Mouse (Mus musculus) forelimb bud, embryonic 11.5 days (tissue): ENCODE data around the gene Dnajc9.

ENCODE experiments used
- DNase-seq: peaks from one replicate; pipeline ENCODE4 v3.0.0-alpha.2; 2012; ENCODE audit warnings: low read depth, low spot score

Dnajc9 gene

DNA sequence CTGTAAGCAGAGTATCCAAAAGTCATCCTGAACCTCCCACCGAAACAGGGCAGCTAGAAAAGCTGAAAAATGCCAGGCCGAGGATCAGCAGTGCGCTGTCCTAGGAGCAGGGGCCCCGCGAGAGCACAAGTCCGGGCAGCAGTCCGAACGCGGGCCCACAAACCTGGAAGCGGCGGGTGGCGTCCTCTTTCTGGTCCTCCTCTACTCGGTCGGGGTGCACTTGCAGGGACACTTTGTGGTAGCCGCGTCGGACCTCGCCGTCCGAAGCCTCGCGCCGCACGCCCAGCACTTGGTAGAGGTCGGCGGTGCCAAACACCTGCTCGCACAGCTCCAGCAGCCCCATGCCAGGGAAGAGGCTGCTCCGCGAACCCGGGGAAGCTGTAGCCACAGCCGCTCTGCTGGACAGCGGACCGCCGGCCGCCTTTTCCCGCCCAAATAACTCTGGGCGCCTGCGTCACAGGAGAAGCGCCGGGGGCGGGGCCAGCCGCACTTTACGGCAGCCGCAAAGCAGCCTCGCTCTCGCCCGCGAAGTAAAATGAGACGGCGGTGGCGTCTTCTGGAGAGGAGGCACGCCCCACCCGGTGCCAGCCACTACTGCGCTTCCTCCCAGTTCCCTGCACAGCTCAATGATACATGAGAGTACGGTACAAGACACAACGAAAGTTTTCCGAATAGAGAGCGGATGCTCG is at the start of gene Dnajc9:
Gene Dnajc9, minus strand, starts transcription at position 470 of the 689 bp plus-strand sequence.
- peak; percentile 89 for DNase-seq

DNA sequence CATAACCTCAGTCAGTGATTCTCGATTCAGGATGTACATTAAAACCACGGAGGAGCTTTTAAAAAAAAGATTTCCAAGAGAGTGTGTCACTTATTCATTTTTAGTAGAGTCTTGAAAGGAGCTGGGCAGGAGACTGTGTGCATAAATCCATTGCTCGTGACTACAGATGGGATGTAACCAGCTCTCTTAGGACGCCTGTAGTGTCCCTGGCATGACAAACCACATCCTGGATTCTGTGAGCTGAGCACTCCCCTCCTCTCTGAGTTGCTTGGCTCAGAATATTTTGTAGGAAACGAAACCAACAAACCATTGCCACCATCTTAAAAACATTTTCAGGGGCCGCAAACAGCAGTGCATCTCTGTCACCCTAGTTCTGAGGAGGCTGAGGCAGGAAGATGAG is 48.3 kb upstream of the Dnajc9 start:
- no peak for DNase-seq

DNA sequence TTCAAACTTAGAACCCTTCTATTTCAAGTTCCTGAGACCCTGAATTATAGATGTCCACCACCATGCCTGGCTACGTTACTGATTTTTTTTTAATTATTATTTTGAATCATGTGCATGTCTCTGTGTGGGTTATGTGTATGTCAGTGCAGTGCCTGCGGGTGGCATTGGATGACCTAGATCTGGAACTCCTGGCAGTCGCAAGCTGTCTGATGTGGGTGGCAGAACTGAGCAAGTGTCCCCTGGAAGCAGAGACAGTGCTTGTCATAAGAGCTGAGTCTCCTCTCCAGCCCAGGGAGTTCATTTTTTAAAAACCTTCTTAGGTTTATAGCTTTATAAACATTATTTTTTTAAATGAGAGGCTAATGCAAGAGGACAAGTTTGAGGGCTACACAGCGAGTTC is 43.7 kb upstream of the Dnajc9 start:
- no peak for DNase-seq

DNA sequence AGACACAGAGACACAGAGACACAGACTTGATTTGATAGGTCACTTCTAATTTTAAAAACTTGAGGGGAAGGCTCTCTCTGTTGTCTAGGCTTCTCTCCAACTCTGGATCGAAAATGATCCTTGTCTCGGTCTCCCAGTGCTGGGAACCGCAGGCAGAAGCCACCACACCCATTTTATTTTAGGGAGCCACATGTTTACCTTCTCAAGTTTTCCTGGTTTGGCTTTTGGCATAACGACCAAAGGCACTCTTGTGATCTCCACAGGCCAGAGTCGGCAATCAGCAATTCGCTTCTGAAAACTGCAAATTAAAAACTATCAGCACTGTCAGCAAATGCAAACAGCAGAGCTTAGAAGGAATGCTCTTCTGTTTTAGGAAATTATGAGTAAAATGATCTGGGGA is 43.0 kb upstream of the Dnajc9 start:
- no peak for DNase-seq

DNA sequence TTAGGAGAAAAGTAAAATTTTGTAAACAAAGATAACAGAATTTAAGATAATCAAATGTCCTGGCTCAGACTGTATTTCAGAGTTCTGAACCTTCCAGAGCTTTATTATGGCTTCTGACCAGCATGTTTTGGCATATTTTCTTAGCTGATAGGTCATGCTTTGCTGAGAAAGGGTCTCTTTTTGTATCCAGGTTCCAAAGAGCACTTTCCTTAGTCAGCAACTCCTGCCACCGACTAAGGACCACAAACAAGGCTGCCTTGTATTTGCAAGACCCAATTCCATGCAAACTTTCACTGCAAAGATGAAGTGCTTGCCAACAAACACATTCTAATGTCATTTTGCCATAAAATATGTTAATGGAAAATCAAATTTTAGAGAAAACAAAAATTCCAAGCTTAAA is 41.1 kb upstream of the Dnajc9 start:
- DNase-seq: no peak

DNA sequence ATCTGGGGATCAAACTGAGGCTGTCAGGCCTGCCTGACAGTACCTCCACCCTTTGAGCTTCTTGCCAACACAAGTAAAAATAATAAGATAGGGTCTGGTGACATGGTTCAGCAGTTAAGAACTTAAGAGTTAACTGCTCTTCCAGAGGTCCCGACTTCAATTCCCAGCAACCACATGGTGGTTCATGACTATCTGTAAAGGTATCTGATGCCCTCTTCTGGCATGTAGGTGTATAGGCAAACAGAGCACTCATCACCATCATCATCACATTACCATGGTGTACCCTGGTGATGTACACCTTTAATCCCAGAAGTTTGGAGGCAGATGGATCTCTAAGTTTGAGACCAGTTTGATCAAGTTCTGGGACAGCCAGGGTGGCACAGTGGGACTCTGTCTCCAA is 39.9 kb upstream of the Dnajc9 start:
- DNase-seq: no peak

DNA sequence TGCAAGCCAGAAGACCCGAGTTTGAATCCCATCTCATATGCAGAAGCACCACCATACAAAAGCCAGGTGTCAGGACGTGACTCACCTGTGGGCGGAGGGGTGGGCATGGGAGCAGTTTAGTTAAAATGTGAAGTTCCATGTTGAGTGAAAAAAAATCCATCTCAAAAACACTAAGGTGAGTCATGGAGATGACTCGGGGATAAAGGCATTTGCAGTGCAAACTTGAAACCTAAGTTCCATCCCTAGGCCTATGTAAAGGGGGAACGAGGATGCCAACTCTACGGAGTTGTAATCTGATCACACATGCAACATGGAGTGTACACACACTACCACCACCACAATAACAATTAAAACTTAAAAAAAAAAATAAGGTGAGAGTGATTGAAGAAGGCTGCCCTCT is 34.3 kb upstream of the Dnajc9 start:
- no peak for DNase-seq

DNA sequence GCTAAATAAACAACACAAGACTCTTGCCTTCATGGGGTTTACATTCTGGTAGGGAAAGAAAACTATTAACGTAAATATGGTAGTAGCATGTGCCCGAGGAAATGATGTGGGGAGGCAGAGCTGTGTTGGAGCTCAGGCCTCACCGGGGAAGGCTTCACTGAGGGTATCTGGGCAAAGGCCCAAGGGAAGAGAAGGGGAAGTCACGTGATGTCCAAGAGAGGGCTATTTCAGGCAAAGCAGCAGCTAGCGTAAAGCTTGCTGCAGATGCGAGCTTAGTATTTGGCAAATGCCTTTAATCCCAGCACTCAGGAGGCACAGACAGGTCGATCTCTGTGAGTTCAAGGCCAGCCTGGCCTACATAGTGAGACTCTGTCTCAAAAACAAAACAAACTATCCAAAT is 33.5 kb upstream of the Dnajc9 start:
- DNase-seq: no peak

DNA sequence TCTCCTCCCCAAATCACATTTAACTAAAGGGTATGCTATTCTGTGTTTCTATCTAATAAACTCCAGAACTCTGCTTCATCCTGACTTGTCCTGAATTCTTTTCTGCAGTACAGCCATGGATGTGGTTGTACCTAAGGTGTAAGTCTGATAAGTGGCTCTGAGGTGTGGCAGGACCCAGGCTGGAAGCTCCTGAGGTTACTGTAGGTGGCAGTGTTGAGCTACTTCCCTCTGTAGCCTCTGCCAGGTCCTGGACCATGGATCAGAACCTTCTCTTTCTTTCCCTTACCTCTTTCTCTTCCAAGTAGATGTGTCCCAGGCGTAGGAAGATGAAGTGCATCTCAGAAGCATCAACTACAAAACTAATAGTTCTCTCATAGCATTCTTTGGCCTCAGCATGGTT is 11.4 kb upstream of the Dnajc9 start:
- DNase-seq: no peak

DNA sequence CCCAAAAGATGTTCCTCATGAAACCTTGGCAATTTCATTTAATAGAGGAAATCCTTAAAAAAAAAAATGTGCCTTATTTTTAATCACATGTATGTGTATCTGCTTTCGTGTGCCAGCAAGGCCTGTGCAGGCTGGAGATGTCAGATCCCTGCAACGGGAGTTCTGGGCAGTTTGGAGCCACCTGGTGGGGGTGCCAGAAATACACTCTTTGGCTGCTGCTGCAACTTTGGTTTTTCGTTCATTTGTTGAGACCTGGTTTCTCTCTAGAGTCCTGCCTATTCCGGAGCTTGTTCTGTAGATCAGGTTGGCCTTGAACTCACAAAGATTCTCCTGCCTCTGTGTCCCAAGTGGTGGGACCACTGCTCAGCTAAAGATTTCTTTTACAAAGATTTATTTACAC is 10.2 kb upstream of the Dnajc9 start:
- DNase-seq: no peak

DNA sequence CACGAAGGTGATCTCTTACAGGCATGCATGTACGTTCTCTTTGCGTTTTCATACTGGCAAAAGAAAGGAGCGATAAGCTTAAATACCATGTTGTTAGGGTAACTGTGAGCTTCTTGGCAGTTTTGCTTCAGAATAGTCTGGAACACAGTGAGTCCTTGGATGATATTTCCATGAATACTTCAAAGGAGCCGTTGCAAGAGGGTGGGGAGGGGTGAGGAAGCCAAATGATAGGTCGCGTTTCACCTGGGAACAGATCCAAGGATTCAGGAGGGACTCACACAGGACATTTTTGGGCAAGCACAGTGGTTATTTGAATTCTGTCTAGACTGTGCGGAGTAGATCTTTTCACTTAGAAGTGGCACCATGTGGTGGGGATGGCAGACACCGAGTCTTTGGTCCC is 8.5 kb upstream of the Dnajc9 start:
- DNase-seq: no peak

DNA sequence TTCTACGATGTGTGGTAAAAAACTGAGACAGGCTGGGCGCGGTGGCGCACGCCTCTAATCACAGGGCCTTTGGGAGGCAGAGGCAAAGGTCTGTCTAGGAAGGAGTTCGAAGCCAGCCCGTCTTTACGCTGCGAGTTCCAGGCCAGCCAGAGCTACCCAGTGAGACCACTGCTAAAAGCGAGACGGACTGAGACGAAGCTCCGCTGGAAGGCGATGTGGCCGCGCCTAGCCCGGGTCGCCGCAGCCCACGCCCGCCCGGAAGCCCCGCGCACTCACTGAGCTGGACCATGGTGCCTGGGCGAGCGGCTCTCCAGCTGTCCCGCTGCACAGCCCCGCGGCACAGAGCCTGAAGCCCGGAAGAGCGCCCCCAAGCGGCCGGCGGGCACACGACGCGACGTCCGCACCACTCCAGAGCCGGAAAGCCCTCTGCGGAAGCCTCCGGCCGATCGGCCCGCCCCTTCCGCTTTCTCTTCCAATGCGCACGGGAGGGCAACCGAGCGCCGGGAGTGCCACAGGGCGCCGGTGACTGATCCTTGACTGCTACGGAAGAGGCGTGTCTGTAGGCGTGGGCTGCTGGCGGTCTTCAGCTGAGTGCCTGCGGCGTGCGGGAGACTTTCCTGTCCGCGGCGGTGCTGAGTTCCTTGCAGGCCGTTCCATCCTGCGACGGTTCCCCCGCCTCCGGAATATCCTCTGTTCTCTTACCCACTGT is 4.6 kb upstream of the Dnajc9 start, which contains the start of gene Mrps16:
Gene Mrps16, minus strand, starts transcription at position 430 of the 709 bp plus-strand sequence.
- peak; percentile 95 for DNase-seq

DNA sequence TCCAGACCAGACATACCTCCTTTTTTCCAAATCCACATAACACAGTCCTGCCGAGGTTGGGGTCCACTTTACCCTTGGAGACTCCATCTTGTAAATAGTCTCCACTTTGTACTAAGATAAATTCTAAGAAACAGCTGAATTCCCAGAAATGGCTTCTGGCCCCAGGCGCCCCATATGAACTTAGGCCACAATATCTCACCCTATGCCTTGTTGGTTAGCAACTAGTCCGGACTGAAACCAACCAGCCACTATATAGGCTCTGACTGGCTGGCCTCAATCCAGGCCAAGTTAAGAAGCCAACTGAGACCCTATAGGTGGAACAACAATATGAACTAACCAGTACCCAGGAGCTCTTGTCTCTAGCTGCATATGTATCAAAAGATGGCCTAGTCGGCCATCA is 3.6 kb upstream of the Dnajc9 start:
- no peak for DNase-seq

DNA sequence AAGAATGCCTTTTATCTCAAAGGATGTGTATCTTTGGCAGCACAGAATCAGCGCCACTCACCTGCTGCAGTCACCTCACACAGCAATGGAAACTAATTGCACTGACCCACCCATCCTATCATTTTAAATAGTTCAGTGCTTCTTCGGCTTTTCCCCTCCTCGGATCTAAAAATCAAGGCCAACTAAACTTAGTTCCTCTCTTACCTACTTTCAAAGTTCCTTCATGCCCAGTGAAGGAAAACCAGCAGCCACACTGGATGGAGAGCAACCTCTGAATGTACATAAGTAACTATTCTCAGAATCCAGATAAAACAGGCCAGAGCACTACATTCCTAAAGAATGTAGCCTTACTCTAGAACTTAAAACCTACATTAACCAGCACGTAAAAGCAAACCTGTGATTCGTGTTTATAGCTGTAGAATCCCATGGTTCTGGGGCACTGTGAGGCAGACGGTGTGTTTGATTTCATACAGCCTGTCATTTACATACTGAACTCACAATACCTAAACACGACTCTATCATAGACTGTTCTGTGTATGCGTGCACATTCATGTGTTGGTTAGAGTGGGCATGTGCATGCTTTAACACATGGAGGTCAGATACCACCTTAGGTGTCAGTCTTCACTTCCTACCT is 853 bp upstream of the Dnajc9 start:
- DNase-seq: no peak

DNA sequence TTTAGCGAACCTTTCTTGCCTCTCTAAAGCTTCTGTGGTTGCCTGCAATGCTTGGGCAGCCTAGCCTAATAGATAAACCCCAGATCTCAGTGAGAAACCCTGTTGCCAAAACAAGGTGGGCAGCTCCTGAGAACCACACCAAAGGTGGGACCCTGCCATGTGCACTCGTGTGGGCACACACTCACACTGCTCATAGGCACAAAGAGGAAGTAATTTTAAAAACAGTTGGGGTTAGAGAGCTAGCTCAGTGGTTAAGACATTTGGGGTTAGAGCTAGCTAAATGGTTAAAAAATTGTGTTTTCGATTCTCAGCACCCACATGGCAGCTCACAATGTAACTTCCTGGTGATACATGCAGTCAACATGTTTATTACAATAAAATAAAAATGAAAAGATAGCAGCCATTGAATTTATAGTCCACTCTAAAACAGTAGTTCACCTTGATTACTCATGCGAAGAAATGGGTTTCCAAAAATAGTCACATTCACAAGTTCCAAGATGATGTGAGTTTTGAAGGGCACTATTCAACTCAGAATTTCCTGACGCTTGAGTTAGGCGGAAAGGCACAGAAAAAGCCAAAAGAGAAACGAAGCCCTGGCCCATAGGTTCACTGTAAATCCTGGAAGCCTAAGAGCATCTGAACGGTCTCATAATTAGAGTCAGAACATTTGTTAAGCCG is 8.8 kb downstream of the Dnajc9 start:
- DNase-seq: no peak

DNA sequence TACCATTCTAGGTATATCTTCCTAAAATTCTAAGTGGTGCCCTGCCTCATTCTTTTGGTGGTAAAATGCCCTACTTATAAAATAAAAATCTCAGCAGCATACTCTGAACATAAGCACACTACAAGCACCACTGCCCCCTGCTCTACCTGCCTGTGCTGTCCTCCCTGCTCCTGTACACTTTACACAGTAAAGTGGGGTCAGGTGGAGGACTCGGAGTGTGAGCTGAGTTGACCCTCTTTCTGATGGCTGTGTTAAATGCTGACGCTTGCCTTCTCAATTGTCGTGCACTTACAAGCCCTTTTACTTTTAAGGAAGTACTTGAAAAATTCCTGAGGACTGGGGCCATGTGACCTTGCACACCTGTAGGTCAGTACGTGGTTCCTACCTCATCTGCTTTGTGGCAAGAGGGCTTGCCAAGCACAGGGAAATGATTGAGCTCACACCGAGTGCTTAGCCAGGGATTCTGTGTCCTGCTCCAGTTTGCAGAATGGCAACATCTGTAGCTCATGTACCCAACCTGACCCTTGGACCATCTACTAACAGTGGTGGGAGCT is 9.5 kb downstream of the Dnajc9 start:
- DNase-seq: no peak

DNA sequence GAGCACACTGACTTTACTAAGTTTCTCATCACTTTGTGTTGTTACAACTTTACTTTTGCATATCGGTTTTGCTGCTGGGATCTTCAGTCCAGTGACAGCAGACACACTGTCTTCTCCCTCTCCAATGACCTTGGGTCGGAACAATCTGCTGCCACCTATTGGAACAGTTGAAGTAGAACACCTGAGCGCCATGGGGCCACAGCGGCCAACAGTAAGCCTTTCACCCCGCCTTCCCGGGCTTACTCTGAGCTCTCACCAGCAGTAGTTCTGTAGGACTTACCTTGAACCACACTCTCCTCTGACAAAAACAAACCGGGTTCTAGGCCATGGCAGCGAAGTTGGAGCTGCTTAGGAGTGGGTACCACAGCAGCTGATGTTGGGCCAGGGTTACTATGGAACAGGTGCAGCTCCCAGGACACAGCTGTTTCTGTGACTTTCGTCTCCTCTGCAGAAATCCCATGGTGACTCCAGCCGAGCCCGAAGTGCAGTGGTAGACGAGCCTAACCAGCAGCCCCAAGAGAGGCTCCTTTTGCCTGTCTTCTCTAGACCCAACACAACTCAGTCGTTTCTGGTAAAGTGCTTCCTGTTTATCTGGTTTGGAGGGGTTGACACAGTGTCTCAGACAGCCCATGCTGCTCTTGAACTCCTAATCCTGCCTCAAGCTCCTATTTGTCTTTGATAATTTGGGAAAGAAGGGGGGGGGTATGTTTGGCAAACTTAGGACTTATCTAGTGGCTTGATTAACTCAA is 10.2 kb downstream of the Dnajc9 start:
- peak; percentile 43 for DNase-seq

DNA sequence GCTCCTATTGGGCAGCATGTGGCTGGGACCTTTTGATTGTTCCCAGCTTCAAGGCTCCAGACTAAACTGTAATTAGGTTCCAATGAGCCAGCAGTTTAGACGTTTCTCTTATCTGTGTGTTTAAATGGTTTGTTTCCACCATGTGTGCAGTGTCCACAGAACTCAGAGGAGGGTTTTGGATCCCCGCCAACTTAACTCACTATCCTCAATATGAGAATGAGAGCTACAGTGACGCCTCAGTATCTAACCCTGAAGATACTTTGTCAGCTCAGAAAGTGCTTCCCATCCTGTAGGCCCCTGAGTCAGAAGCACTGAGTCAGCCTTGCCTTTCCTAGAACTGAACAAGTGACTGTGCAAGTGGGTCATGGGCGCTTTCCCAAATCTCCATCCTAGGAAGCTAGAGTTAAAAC is 11.6 kb downstream of the Dnajc9 start:
- DNase-seq: no peak

DNA sequence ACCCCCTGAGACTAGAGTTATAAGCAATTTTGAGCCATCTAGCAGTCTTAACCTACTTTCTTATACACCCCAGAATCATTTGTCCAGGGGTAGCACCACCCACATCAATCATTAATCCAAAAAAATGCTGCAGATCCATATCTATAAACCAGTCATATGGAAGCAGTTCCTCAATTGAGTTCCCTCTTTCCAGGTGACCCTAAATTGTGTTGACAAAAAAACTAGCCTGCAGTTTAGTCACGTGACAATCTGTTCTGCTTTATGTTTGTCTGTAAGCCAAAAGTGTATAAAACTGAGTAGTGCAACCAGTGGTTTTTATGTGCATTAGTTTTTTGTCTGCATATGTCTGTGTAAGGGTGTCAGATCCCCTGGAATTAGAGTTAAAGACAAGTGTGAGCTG is 16.9 kb downstream of the Dnajc9 start:
- no peak for DNase-seq

DNA sequence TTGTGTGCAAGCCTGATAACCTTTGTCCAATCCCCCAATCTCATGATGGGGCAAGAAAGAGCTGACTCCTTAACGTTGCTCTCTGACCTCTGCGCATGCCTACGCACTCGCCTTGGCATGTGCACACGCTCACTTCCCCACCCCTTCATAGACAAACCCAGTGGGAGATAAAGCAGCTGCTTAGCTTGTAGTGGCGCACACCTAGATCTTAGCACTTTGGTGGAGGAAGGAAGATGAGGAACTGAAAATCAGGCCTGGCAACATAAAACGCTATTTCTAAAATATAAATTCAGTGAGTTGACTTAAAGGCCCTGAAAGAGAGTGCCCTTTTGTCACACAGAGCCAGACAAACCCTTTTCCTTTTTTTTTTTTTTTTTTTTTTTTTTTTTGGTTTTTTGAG is 17.9 kb downstream of the Dnajc9 start:
- DNase-seq: no peak

DNA sequence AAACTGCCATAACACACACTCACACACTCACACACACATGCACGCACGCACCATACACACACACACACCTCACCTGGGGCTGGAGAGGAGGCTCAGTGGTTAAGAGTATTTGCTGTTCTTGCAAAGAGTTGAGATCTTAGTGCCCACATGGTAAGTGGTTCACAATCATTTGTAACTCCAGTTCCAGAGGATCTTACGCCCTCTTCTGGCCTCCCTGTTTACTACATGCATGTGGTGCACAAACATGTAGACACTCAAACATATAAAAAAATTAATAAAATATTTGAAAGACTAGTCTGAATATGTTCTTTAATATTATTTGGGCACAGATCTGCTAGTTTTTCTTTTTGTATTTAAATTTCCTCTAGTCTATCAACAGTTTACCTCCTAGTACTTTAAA is 20.4 kb downstream of the Dnajc9 start:
- no peak for DNase-seq
